Mouse (Mus musculus): Measurements from ENCODE around the gene Adora1. TPM values are rescaled to one million over a fixed set of nuclear protein-coding genes. Genes with fewer than 3 reads are reported as not detected.

Gene Adora1
- total RNA-seq, 1 experiment from 2014 or later, result not detected

DNA sequence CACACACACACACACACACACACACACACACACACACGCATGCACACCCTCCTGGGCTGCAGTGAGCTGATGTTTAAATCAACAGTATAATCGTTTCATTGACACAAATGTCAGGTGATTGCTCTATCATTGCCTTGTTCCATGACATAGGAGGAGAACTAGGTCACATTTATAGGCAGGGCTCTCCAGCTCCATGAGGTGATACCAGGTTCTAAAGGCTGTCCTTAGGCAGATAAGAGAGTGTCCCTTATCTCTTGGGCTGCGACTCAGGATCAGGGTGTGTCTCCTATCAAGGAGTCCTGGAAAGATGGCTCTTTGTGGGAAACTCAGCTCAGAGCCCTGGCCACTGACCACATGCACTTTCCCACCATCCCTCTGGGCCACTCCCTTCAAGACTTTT lies 66.7 kb downstream of the Adora1 start:
- no peak for ATAC-seq (ENCODE audit: extremely low read depth, insufficient number of reproducible peaks, low FRiP score, poor library complexity, severe bottlenecking)

DNA sequence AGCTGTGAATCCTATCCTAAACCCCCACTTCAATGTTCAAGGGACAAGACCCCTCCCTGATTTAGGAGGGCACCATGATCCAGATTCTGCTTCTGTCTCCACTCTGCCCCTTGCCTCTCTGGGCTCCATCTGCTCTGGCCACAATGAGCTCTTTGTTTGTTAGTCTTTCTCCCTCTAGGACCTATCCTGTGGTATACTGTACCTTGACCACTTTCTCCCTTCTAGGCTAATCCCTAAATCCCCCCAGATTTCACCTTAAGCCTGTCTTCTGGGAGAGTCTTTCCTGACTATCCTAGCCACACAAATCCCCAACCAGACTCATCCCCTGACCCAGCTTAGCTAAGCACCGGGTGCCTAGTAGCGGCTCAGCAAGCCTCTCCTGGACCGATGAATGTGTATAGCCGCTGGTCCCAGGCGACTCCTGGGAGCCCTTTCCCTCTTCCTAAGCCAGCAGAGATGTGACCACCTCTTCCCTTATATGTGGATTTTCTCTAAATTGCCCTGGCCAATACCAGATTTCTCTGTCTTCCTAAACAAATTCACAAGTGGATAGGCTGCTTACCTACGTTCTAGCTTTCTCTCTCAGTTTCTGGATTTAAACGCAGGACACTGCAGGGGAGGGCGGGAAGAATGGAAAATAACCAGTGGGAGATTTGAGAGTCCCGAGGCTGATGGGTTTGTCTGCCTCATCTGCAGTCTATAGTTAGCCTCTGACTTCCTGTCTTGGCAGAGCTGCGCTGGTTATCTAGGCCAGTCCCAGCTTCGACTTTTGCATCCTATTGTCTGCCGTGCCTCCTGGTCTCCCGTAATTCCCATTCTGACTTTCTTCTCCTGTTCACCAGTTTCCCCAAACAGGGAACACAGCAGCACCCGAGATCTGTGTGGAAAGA lies 67.6 kb downstream of the Adora1 start:
- no peak for ATAC-seq (ENCODE audit: extremely low read depth, insufficient number of reproducible peaks, low FRiP score, poor library complexity, severe bottlenecking)

DNA sequence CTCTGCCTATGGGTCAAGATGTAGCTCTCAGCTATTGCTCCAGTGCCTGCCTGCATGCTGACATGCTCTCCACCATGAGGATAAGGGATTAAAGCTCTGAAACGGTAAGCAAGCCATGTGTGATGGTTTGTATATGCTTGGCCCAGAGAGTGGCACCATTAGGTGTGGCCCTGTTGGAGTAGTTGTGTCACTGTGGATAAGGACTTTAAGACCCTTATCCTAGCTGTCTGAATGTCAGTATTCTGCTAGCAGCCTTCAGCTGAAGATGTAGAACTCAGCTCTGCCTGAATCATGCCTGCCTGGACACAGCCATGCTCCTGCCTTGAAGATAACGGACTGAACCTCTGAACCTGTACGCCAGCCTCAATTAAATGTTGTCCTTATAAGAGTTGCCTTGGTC lies 68.7 kb downstream of the Adora1 start:
- ATAC-seq (ENCODE audit: extremely low read depth, insufficient number of reproducible peaks, low FRiP score, poor library complexity, severe bottlenecking), result no peak

DNA sequence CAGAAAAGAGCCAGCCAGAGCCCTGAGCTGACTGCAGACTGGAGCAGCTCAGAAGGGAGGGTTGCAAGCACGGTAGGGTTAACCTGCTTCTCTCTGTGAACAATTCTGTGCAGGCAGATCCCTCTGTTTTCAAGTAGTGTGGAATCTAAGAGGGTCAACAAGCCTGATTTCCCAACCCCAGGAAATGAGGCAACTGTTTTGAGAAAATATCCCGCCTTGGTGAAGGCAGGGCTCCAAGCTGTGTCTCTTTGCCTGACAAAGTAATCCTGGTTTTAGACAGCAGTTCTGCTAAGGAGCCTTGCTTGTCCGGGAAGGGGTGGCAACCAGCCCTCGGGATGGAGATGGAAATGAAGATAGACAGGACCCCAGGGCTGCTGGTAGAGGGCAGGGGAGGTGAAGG lies 70.8 kb downstream of the Adora1 start:
- ATAC-seq (ENCODE audit: extremely low read depth, insufficient number of reproducible peaks, low FRiP score, poor library complexity, severe bottlenecking), result no peak

DNA sequence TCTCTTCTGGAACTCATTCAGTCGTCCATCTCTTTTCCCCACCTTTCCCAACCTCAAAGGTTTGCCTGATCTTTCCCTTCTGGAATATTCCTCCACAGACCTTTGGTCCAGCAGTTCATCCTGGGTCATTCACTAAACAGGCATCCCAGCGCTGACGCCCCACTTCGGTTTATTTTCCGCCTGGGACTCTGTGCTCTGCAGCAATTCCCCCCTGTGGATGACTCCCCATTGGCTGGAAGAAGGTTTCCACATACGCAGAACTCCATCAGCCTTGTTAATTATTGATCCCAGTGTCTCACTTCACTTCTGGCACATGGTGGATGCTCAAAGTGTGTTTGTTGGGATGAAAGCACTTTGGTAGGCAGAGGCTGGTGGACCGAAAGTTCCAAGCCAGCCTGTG lies 71.8 kb downstream of the Adora1 start:
- no peak for ATAC-seq (ENCODE audit: extremely low read depth, insufficient number of reproducible peaks, low FRiP score, poor library complexity, severe bottlenecking)

DNA sequence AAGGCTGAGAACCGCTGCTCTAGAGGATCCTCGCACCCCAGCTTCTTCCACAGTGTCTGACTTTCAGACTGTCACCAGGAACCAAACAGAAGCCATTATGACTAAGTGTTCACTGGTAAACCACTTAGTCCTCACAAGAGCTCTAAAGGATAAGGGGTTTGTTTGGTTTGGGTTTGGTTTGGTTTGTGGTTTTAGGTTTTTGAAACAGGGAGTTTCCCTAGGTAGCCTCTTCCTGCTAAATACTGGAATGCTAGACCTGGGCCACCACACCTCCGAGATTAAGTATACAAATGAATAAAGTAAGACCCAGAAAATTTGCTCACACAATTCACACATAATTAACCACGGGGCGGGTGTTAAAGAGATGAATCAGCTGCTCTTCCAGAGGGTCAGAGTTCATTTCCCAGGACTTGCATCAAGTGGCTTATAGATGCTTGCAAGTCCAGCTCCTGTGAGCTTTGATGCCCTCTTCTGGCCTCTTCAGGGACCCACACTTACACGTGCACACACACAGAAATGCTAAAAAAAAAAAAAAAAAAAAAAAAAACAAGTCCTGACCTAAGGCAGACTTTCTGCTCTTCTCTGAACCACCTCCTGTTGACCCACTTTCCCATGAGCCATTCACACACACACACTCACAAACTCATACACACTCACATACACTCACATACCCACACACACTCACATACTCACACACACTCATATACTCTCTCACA lies 72.6 kb downstream of the Adora1 start:
- ATAC-seq (ENCODE audit: extremely low read depth, insufficient number of reproducible peaks, low FRiP score, poor library complexity, severe bottlenecking), result no peak

DNA sequence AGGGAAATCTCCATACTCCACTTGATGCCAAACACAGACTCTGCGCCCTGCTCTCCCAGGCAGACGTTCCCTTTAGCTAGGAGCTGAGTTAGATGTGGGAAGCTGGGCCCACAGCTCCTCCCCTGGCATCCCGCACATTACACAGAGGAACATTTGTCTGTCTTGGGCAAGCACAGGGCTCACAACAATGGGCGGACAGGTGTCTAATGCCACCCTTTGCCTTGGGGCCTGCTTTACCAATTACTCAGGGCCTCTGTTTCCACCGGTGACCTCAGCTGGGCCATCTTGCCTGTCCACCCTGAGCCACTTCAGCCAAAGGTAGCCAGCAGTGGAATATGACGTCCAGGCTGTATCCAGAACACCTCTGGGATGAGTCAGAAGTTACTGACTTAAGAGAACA lies 73.8 kb downstream of the Adora1 start:
- ATAC-seq (ENCODE audit: extremely low read depth, insufficient number of reproducible peaks, low FRiP score, poor library complexity, severe bottlenecking), result no peak

DNA sequence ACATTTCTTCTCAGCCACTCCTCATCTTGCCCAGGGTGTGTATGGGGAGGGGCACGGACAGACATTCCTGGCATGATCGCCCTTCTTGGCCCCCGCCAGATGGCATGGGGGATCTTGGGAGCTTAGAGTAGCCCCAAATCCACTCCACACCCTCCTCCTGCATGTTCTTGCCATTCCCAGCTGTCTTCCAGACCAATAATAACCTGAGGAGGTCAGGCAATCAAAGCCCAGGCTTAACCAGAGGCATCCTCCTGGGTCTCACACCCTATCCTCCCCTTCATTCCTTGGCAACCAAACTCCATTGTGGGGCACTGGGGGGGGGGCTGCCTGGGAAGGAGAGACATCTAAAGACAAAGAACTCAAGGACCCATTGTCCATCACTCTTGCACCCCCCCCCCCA lies 74.8 kb downstream of the Adora1 start:
- ATAC-seq (ENCODE audit: extremely low read depth, insufficient number of reproducible peaks, low FRiP score, poor library complexity, severe bottlenecking), result no peak

DNA sequence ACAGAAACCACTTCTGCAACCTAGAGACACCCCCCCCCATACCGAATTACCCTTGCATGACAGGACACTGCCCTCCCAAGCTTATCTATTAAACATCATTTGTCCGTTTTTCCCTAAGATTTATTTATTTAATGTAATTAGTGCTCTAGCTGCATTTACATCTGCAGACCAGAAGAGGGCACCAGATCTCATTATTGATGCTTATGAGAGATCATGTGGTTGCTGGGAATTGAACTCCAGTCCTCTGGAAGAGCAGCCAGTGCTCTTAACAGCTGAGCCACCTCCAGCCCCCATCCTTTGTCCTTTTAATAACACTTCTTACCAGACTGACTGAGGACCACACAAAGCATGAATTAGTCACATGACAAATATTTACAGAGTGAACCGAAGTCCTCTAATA lies 80.6 kb downstream of the Adora1 start:
- no peak for ATAC-seq (ENCODE audit: extremely low read depth, insufficient number of reproducible peaks, low FRiP score, poor library complexity, severe bottlenecking)

DNA sequence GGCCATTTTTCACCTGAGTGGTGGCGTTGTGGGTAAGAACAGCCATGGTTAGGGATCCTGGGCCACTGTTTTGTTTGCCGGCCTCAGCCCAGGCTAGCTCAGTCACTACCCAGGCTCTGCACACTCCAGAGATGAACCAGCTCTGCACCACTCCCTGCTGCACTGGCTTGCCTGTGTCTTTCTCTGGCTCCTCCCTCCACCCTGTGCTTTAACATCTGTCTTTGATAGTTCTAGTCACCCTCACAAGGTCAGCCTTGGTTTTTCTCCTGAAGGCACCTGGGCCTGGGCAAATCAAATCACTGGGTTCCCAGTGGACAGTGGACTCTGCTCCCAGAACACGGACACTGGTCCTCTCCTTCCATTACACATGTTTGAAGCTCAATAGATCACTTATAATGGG lies 81.1 kb downstream of the Adora1 start:
- ATAC-seq (ENCODE audit: extremely low read depth, insufficient number of reproducible peaks, low FRiP score, poor library complexity, severe bottlenecking), result no peak; the same call in 1 of the 2 replicates

DNA sequence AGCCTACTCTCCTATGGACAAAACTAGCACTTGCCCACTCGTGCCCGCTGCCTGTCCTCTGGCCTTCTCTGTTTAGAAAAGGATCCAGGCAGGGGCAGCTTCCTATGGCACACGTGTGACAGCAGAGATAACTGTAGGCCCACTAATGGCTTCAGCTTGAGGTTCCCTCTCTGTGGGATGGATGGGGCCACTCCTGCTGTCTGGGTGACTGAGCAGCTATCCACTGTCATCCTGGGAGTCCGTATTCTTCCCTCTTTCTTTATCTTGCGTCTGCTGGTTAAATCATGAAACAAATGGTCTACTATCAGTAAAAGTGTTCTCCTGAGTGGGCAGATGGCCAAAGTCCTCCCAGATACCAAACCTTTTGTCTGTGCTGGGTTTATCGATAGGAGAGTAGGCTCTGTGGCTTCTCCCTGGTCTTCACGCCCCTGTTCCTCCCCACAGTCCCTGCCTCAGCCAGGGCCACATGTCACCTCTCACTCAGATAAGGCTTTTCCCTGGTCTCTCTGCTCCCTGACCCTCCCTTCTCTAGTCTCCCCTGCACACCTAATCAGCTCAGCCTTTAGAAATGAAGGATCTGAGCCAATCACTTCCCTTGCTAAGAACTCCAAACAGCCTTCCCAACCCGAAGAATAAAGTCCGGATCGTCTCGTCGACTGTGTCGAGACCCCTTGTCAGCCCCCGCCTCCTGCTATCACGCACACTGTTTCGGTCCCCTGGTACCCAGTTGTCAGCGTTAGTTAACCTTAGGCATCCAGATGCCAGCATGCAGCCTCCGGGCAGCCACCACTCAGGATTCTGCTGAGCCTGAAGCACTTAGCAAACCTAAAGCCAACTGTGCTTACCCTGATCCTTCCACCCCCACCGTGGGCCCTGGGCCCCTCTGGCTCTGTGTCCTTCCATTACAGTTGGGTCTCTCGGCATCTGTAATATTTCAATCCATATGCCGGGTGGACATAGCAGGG lies 82.3 kb downstream of the Adora1 start:
- ATAC-seq (ENCODE audit: extremely low read depth, insufficient number of reproducible peaks, low FRiP score, poor library complexity, severe bottlenecking), result no peak

DNA sequence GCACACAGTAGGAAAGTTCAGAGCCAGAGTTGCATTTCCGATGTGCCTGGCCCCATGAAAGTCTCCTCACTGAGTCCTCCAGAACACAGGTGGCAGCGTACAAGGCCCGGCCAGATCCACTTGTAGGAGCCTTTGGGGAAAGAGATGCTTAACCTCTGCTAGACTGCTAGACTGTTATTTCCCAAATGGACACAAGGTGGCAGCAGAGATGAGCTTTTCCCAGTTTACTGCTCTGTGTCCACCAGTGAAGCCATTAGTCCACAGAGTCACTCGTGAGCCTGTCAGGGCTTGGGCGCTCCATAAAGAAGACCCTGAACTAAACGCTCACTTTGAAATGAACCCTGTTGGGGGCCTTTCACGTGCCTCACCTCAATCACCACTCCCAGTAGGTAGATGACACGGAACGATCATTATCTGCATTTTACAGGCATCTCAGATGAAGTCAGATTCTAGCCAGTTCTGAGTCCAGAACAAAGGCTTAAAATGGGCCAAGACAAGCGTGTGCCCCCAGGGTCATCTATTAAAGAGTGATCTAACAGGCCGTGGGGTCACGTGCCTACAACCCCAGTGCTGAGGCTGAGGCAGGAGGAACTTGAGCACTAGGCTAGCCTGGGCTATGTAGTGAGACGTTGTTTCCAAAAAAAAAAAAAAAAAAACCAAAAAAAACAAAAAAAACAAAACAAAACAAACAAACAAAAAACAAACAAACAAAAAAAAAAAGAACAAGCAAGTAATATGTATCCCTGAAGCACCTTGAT lies 83.4 kb downstream of the Adora1 start:
- ATAC-seq (ENCODE audit: extremely low read depth, insufficient number of reproducible peaks, low FRiP score, poor library complexity, severe bottlenecking), result peak; percentile 78

DNA sequence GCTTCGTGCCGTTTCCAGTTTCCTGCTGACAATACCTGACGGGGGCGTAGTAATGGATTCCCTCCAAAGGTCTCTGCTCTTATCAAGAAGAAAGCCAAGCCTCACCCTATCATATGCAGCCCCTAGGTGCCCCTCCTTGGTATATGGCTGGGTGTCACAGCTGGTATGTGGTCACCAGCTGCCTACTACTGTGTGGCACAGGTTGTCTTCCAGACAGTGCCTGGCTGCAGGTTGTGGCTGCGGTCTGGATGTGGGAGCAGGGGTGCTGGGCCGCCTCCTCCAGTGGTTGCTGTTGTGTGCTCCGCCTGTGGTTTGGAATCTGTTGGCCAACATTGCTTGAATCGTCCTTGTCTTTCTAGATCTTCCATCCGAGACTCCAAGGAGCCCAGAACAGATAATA lies 84.5 kb downstream of the Adora1 start:
- no peak for ATAC-seq (ENCODE audit: extremely low read depth, insufficient number of reproducible peaks, low FRiP score, poor library complexity, severe bottlenecking)

DNA sequence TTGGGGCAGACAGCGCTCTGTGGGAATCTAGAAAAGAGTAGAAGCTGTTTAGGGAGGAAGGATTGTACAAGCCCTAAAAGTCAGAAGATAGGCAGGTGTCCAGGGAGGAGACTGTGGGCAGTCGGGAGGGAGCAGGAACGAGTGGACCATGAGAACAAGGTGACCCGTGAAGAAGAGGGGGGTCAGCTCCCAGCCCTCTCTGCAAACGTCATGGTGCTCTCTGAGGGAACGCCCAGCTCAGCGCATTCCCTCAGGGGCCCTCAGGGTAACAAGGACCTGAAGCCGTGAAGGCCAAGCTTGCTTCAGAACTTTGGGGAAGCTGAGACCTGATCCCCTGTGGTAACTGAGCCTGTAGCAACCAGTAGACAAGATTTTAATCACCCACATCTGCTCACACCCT lies 85.2 kb downstream of the Adora1 start:
- ATAC-seq (ENCODE audit: extremely low read depth, insufficient number of reproducible peaks, low FRiP score, poor library complexity, severe bottlenecking), result no peak

Other genes starting within 250 kb of the Adora1 start
- gene Fmod, start 198.2 kb downstream of the Adora1 start, total RNA-seq (2017), result not detected in 2 replicates
- gene Btg2, start 156.3 kb downstream of the Adora1 start, total RNA-seq (2017), result 605 and 631 TPM in 2 replicates
- gene Chit1, start 124.2 kb downstream of the Adora1 start, total RNA-seq (2017), result 0.35 TPM in 1 of 2 replicates, not detected in the other
- 241 and 251 TPM in 2 replicates for gene Chil1, start 53.3 kb downstream of the Adora1 start, total RNA-seq (2017)
- not detected in 2 replicates for gene Mybph, start 42.0 kb downstream of the Adora1 start, total RNA-seq (2017)
- gene Myog, start 54.6 kb upstream of the Adora1 start, total RNA-seq (2017), result not detected in 2 replicates
- gene Ppfia4, start 97.5 kb upstream of the Adora1 start, total RNA-seq (2017), result 2.9 and 3.2 TPM in 2 replicates
- 63.7 and 74.1 TPM in 2 replicates for gene Tmem183a, start 126.5 kb upstream of the Adora1 start, total RNA-seq (2017)
- gene 4933406M09Rik, start 150.5 kb upstream of the Adora1 start, total RNA-seq (2017), result 0.35 TPM in 1 of 2 replicates, not detected in the other
- 82.5 and 86.9 TPM in 2 replicates for gene Cyb5r1, start 170.1 kb upstream of the Adora1 start, total RNA-seq (2017)
- 373 and 380 TPM in 2 replicates for gene Adipor1, start 179.9 kb upstream of the Adora1 start, total RNA-seq (2017)
- gene Klhl12, start 220.1 kb upstream of the Adora1 start, total RNA-seq (2017), result 31.3 and 38.4 TPM in 2 replicates

All from neutrophil, adult 5-6 weeks (primary cell).